Mouse (Mus musculus) hindbrain, postnatal 0 days (tissue): ENCODE measurements around the gene Gtpbp6. TPM values are rescaled to one million over a fixed set of nuclear protein-coding genes. Genes with fewer than 3 reads are reported as not detected.

ENCODE experiments used
- ATAC-seq: fragments of 200-750 bp; cut with Nextera tagmentation; 2 replicates; pipeline ENCODE4 v1.8.0; 2017; ENCODE audit warnings: mild to moderate bottlenecking, moderate TSS enrichment, moderate library complexity
- DNase-seq: peaks from one replicate; pipeline ENCODE4 v3.0.0-alpha.2; 2015; ENCODE audit warnings: low spot score
- H3K27ac ChIP-seq: fragments of 300-500 bp; sonication (generic); 2 replicates; pipeline ENCODE4 v1.5.1; 2014; ENCODE audit warnings: mild to moderate bottlenecking
- H3K27me3 ChIP-seq: fragments of 300-500 bp; sonication (generic); 2 replicates; pipeline ENCODE4 v1.6.1; 2014; ENCODE audit warnings: low read length, mixed read lengths; ENCODE audit not compliant: insufficient read depth
- H3K36me3 ChIP-seq: fragments of 300-500 bp; sonication (generic); 2 replicates; pipeline ENCODE4 v1.6.1; 2014; ENCODE audit warnings: low read length, mixed read lengths; ENCODE audit not compliant: insufficient read depth
- H3K4me1 ChIP-seq: fragments of 300-500 bp; sonication (generic); 2 replicates; pipeline ENCODE4 v1.6.1; 2014; ENCODE audit warnings: antibody characterized with exemption, low read length, mixed read lengths; ENCODE audit not compliant: insufficient read depth
- H3K4me2 ChIP-seq: fragments of 300-500 bp; sonication (generic); 2 replicates; pipeline ENCODE4 v1.6.1; 2014; ENCODE audit warnings: low read depth, mild to moderate bottlenecking, low read length, moderate library complexity, mixed read lengths
- H3K4me3 ChIP-seq: fragments of 300-500 bp; sonication (generic); 2 replicates; pipeline ENCODE4 v1.5.1; 2014; ENCODE audit warnings: low read length
- H3K9ac ChIP-seq: fragments of 300-500 bp; sonication (generic); replicated peaks from 2 replicates; pipeline ENCODE4 v1.6.1; 2014; ENCODE audit warnings: mild to moderate bottlenecking, low read length, moderate library complexity, mixed read lengths
- H3K9me3 ChIP-seq: fragments of 300-500 bp; sonication (generic); 2 replicates; pipeline ENCODE4 v1.6.1; 2016; ENCODE audit warnings: low read length, mixed read lengths
- CTCF ChIP-seq: IDR thresholded peaks from 2 replicates; pipeline ENCODE4 v1.5.1; 2016; ENCODE audit warnings: antibody characterized with exemption, control low read depth, low read depth
- WGBS: fragments of 180-500 bp; shearing (Covaris S2); extraction: QIAGEN DNeasy Blood & Tissue Kit; methylation state at CpG from one replicate; pipeline ENCODE4 v1.1.7; 2014; 5-methylcytosine and 5-hydroxymethylcytosine counted together
- polyA plus RNA-seq: library from polyadenylated mRNA; unstranded; fragments of >200 nt; fragmentation: Nextera tagmentation; extraction: Ambion mirVana; gene quantifications from 2 replicates; pipeline ENCODE4 v1.2.1, GENCODE M21; 2015
- total RNA-seq: library from RNA; depleted of rRNA; stranded (reverse); fragments of >200 nt; gene quantifications from 2 replicates; pipeline ENCODE4 v1.2.3, GENCODE M21; 2014

Gtpbp6 gene
- total and polyA plus RNA-seq, 2 experiments from 2014 or later, result 61.6 to 90.3 TPM

DNA sequence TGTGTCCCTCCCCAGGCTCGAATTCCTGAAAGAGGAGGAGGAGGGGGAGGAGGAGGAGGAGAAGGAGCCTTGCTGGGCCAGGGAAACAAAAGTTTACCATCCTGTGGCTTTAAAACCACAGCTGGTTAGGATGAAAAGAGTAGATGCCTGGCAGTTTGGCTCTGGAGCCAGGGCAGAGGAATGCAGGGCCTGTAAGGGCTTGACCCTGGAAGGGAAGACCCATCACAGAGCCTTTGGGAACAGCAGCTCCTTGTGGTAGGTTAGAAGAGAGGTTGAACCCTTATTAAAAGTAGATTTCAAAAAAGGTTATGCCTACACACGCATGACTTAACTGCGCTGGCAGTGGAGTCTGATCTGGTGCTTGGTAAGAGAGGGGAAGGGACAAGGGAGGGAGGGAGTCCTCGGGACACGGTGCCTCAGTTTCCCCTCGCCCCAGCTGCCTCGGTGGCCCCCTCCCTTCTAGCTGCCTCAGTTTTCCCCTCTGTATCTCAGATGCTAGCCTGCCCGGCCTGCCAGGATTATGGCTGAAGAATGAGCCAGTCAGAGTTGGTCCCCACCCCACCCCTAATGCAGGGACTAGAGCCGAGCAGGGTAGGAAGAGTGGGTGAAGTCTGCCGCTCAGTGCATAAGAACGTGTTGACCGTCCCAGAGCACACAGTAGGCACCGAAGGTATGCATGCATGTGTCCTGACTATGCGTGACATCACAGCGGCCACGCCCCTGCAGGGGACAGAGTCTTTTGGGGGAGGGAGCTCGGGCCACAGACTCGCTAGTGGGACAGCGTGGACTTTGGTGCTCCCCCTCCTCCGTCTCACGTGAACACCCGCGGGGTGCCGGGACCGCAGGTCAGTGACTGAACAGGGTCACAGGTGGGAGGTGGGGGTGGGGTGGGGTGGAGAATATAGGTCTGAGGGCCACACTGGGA, 8.1 kb downstream of the Gtpbp6 start, which contains the start of gene Plcxd1:
Gene Plcxd1 (plus strand): TSS at position 314 of the 925 bp plus-strand sequence.
- H3K9ac ChIP-seq, result peak within 1 kb of the TSS; percentile 46; the same call in 1 of the 2 replicates
- no peak for ATAC-seq

DNA sequence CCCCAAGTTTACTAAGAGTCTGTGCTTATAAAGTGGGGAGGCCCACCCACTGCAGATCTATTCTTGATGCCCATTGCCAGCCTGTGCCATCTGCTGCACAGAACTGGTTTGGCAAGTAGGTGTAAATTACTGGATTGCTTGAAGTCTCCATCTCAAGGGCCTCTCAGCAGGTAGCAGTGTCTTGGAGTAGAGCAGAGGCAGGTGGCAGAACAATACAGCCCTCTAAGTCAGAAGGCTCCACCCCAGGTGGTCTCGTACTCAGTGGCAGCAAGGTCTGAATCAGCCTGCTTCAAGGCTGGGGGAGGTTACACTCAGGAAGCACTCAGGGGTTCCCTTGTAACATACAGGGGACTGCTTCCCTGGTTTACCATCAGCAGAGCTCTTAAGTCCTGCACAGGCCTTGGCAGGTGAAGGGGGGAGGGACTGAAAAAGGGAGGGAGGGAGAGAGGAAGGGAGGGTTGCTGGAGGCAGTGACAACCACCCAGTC, 9.0 kb downstream of the Gtpbp6 start:
- WGBS, result 24% methylated on average over 1 of the region's 1 CpGs
- ATAC-seq (no peak), DNase-seq (no peak)
- H3K4me1 ChIP-seq, result peaks cover 11% of the 10 kb centered on the region
- no peak overlapping the region for H3K9ac ChIP-seq
- no peaks in the 10 kb centered on the region for H3K9me3 ChIP-seq
- H3K4me2 ChIP-seq, result no peak overlapping the region
- no peaks in the 10 kb centered on the region for H3K27me3 ChIP-seq
- no peak for TF ChIP-seq CTCF
- no peak overlapping the region for H3K27ac ChIP-seq
- peaks cover 13% of the 10 kb centered on the region for H3K36me3 ChIP-seq
- H3K4me3 ChIP-seq, result no peak overlapping the region

More for the DNA sequence above, 8.1 kb downstream of the Gtpbp6 start, which contains the start of gene Plcxd1:
- peaks cover 11% of the 10 kb centered on the region for H3K4me1 ChIP-seq
- H3K36me3 ChIP-seq, result peaks cover 22% of the 10 kb centered on the region
- 5% methylated on average over 25 of the region's 25 CpGs for WGBS
- DNase-seq, result no peak
- no peak for TF ChIP-seq CTCF
- peak within 1 kb of the TSS; percentile 78 for H3K4me2 ChIP-seq
- peak within 1 kb of the TSS; percentile 40 for H3K4me3 ChIP-seq
- no peaks in the 10 kb centered on the region for H3K9me3 ChIP-seq
- H3K27ac ChIP-seq, result no peak within 1 kb of the TSS
- no peaks in the 10 kb centered on the region for H3K27me3 ChIP-seq

DNA sequence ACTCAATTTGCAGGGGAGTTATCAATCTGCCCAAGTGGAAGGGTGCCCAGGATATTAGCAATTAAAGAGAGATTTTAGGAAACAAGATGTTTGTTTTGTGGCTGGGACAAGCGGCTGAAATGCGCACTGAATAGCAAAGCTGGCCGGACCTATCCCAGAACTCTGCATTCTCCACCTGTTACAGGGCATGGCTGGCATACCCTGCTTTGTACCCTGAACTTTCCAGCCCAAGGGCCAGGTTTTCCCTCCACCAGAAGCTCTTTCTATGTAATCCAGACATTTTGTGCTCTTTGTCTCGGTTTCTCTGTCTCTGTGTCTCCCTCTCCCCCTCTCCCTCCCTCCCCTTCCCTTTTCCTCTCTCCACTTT, 13.2 kb downstream of the Gtpbp6 start:
- no peaks in the 10 kb centered on the region for H3K36me3 ChIP-seq
- H3K27ac ChIP-seq, result peak overlapping the region; percentile 49; the same call in 1 of the 2 replicates
- H3K9me3 ChIP-seq, result no peaks in the 10 kb centered on the region
- 7% methylated on average over 4 of the region's 4 CpGs for WGBS
- DNase-seq, result no peak
- TF ChIP-seq CTCF, result no peak
- no peaks in the 10 kb centered on the region for H3K27me3 ChIP-seq
- H3K4me1 ChIP-seq, result no peaks in the 10 kb centered on the region
- H3K4me2 ChIP-seq, result peak overlapping the region; percentile 71
- H3K4me3 ChIP-seq, result peak overlapping the region; percentile 40
- peak; percentile 6; the same call in 1 of the 2 replicates for ATAC-seq
- H3K9ac ChIP-seq, result peak overlapping the region; percentile 31; the same call in 1 of the 2 replicates

DNA sequence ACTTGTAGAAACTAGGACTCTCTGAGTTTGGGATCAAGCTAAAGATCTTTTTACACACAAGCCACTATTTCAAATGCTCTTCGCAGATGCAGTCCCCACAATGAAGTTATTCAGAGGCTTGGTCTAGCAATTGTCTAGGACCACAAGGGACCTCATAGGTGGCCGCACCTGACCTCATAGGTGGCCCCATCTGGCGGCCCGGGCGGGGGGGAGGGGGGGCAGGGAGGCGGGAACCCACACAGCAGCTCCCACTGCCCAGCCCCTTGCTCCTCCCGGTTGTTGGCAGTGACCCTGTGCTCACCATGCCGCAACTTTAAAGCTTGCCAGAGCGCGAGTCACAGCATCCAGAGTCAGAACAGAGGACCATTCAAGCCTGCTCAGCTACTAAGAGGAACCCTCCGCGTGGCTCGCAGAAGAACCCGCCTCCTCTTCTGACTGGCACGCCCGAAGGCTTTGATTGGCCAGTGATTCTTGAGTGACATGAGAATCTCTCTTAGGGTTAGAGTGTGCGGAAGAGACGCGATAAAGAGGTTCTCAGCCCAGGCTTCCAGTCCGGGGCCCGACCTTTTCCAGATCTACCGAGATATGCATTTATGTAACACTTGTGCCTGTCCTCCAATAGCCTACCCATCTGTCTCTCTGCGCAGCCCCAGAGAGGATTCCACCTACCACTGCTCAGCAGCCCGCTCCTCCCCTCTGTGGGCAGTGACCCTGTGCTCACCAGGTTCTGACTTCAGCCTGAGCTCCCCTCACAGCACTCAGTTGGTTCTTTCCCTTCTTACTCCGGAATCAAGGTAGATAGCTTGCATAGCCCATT, 13.8 kb downstream of the Gtpbp6 start, which contains the start of gene Gm35315:
Gene Gm35315 (minus strand): TSS at position 391 of the 817 bp plus-strand sequence.
- no peaks in the 10 kb centered on the region for H3K27me3 ChIP-seq
- H3K4me2 ChIP-seq, result peak within 1 kb of the TSS; percentile 71
- WGBS, result 1% methylated on average over 25 of the region's 25 CpGs
- H3K4me3 ChIP-seq, result peak within 1 kb of the TSS; percentile 40
- peak within 1 kb of the TSS; percentile 31 for H3K9ac ChIP-seq
- H3K9me3 ChIP-seq, result no peaks in the 10 kb centered on the region
- TF ChIP-seq CTCF, result no peak
- no peaks in the 10 kb centered on the region for H3K4me1 ChIP-seq
- H3K27ac ChIP-seq, result peak within 1 kb of the TSS; percentile 49; the same call in 1 of the 2 replicates
- DNase-seq (peak; percentile 92), ATAC-seq (peak; percentile 97)
- H3K36me3 ChIP-seq, result no peaks in the 10 kb centered on the region

DNA sequence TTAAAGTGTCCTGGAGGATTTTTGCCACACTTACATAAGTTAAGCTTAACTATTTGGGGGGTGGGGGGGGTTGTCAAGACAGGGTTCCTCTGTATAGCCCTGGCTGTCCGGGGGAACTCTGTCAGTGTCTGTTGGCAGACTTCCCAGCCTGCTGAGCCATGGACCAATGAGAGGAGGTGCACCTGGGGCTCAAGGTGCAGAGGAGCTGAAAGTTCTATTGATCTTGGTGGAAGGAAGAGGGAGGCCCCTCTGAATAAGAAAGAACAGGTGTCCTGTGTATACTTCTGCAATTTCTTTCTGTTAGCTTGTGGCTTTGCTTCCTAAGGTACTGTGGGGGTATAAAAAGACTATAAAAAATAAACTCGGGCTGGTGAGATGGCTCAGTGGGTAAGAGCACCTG, 16.5 kb downstream of the Gtpbp6 start:
- H3K4me1 ChIP-seq, result no peaks in the 10 kb centered on the region
- H3K36me3 ChIP-seq, result no peaks in the 10 kb centered on the region
- H3K4me2 ChIP-seq, result no peak overlapping the region
- no peaks in the 10 kb centered on the region for H3K9me3 ChIP-seq
- H3K27me3 ChIP-seq, result no peaks in the 10 kb centered on the region
- H3K4me3 ChIP-seq, result no peak overlapping the region
- DNase-seq, result no peak
- H3K27ac ChIP-seq, result no peak overlapping the region
- 72% methylated on average over 2 of the region's 2 CpGs for WGBS
- no peak for ATAC-seq
- TF ChIP-seq CTCF, result no peak
- no peak overlapping the region for H3K9ac ChIP-seq

DNA sequence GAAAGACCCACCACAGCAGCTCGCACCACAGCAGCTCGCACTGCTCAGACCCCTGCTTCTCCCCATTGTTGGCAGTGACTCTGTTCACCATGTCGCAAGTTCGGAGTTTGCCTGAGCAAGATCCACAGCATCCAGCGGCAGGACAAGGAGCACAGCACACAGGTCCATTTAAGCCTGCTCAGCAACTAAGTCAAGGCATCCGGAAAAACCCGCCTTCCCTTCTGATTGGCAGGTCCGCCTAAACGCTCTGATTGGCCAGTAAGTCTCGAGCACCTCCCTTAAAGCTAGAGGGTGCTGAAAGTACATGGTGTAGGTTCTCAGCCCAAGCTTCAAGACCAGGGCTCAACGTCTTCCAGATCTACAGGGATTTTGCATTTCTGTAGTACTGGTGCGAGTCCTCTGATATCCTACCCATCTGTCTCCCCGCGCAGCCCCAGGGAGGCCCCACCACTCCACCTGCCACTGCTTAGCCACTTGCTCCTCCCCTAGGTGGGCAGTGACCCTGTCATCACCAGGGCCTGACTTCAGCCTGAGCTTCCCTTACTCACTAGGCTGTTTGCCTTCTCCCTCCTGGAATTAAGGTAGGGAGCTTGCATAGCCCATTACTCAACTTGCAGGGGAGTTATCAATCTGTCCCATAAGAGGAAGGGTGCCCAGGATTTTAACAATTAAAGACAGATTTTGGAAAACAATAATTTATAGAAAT, 21.7 kb downstream of the Gtpbp6 start:
- Histone ChIP-seq H3K9ac (no peak overlapping the region), H3K27me3 (no peaks in the 10 kb centered on the region), H3K36me3 (no peaks in the 10 kb centered on the region), H3K9me3 (peaks cover 10% of the 10 kb centered on the region; the same call in 1 of the 2 replicates), H3K27ac (no peak overlapping the region), H3K4me1 (no peaks in the 10 kb centered on the region), H3K4me3 (no peak overlapping the region), H3K4me2 (no peak overlapping the region)
- DNase-seq, result no peak
- no peak for ATAC-seq
- TF ChIP-seq CTCF, result no peak
- 39% methylated on average over 14 of the region's 14 CpGs for WGBS
